Mouse (Mus musculus): ENCODE measurements around the gene Mmp7.
A peak's percentile ranks its signal among the peaks of the same experiment; 100 is the strongest.

The Mmp7 gene

GRCm38 (mm10) chr9:7691790-7692189, at the start of gene Mmp7:
TSS of gene Mmp7 (plus strand) at chr9:7692090.
- DNase-seq (ENCODE audit: low spot score in 2 of 2), result no peak

DNA sequence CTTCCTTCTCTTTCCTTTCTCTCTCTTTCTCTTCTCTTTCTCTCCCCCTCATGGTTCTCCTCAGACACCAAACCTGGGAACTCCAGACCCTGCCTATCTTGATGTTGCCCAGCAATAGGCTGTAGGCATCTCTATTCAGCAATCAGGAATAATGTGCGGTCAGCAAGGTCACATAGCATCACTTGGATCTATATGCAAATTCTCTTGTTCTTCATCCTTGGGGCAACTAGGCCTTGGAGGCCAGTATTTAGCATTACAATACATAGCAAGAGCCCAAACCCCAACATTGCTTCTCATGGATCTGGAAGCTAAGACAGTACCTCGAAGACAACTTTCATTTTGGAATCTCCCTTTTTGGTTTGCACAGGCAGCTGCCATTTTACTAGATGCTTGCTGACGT, 44.0 kb upstream of the Mmp7 start:
- no peak for DNase-seq (ENCODE audit: low spot score in 2 of 2)

GRCm38 (mm10) chr9:7650397-7651180, 41.3 kb upstream of the Mmp7 start:
- no peak for DNase-seq (ENCODE audit: low spot score in 2 of 2)

DNA sequence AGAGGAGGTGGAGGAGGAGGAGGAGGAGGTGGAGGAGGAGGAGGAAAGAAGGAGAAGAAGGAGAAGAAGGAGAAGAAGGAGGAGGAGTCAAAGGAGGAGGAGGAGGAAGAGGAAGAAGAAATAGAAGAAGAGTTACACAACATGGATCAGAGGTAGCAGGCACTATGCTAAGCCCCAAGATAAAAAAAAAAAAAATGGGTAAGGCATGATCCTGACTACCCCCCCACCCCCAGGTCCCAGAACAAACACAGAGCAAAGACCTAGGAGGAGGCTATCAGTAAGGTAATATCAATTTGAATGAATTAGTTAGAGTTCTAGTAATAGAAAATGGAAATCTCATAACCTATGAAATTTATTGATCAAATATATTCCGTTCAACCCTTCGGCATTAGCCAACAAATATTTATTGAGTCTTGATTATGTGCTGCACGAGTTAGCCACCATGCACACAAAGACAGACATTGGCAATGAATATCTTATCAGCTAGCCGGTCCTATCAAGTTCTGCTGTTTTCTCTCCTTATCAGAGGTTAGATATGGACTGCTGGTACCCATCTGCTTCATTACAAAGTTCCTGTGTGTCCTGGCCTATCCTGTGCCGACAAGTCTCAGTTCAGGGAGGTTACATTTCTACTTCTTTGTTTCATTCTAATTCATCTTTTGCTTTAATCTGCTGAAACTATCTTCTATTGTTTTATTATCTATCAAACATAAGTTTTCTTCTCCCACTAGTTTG, 39.4 kb upstream of the Mmp7 start:
- no peak for DNase-seq (ENCODE audit: low spot score in 2 of 2)

DNA sequence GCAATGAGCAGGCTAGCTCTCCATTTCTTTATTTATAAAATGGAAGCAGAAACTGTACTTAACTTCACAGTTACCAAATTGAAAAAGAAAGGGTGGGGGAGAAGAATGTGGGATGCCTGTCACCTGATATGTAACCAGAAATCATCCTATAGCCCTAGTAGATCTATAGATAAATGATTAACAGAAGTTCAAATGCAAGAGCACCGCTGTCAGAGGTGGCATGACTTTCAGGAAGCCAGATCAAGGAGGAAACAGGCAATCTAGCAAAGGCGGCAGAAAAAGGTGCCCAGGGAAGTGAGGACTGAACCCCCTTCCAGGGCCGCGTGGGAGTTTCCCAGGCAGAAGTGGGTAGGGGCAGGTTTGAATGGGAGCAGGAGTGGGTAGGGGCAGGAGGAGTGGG, 33.9 kb upstream of the Mmp7 start:
- DNase-seq (ENCODE audit: low spot score in 2 of 2), result no peak

DNA sequence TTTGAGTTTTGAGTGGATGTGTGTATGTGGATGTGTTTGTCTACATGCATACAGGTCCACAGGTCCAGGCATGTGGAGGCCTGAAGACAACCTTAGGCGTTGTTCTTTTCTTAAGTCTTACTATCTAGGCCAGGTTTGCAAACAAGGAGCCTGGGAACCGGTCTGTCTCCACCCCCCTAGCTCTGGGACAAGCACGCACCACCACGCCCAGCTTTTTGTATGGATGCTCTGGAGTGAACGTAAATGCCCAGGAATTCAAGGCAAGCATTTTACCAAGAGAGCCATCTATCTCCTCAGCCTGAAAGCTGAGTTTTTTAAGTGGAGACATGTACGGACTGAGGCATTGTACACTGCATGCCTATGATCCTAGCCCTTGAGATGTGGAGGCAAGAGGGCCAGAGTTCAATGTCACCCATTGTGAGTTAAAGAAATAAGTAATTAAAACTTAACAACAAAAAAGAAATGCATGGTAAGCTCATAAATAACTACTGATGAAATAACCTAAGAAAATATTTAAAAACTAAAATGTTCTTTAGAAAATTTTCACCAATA, 32.3 kb upstream of the Mmp7 start:
- no peak for DNase-seq (ENCODE audit: low spot score in 2 of 2)

- no peak for DNase-seq (ENCODE audit: low spot score in 2 of 2)
These were observed 30.5 kb upstream of the Mmp7 start for GRCm38 (mm10) chr9:7661371-7661770.

GRCm38 (mm10) chr9:7669674-7670073, 22.2 kb upstream of the Mmp7 start:
- no peak for DNase-seq (ENCODE audit: low spot score in 2 of 2)

DNA sequence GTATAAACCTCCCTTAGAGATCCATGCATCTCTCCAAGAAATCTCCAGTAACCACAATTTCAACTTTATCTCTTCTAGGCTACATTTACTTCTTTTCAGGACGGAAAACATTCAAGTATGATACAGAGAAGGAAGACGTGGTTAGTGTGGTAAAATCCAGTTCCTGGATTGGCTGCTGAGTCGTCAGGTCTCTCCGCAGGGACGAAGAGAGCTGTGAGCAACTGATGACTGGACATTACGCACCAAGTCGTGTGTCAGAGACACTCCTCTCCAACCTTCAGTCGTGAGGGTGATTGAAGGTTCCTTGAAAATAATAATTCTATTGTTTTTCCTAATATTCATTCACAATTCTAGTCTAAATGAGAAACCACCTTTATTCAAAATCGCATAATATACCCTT, 18.9 kb upstream of the Mmp7 start:
- DNase-seq (ENCODE audit: low spot score in 2 of 2), result no peak

DNA sequence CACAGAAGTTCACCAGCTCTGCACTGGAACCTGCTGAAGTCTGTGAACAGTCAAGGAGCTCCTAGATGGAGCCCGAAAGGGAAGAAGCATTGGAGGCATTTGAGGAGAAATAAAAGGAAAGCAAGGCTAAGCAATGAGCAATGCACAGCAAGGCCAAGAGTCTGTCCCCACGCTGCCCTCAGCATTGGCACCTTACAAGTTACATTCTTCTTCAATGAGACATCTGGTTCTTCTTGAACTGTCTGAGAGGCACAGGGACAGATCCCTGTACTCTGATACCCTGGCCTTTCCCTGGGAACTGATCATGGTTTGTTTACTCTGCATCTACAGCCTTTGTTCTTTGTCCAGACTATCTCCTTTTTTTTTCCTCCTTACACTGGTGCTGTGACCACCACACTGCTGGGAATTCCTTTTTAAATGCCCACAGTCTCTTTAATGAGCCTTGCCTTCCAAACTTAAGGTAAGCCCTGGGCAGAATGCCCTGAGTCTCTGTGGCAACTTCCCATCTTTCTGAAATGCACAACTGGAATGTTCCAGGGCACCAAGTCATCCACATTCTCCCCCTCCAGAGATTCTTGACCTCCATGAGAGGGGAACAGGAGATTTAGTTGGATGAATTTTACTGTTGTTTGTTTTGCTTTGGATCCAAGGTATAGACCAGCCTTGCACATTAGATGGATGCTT, 13.6 kb upstream of the Mmp7 start:
- DNase-seq (ENCODE audit: low spot score in 2 of 2), result no peak

DNA sequence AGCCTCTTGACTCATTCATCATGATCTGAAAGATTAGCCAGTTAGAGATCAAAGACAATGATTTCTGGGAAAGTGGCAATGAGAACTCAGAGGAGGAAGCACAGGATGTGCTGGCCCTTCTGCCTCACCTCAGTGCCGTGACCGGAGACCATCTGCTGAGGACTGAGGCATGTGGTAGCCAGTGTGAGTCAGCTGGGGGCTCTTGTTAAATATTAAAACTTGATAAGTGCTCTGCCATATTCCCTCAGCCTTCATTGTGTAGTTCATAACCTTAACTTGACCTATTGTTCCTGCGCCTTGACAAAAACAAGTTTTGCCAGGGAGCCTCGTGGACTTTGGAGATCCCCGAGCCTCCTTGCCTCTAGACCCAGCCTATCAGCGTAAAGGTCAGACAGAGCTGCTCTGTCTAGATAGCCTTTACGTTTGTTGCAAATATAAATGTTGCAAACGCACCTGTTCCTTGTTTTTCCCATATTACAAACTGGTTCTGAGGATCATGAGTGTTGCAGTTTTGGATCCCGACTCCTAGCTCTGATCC, 9.7 kb upstream of the Mmp7 start:
- no peak for DNase-seq (ENCODE audit: low spot score in 2 of 2)

DNA sequence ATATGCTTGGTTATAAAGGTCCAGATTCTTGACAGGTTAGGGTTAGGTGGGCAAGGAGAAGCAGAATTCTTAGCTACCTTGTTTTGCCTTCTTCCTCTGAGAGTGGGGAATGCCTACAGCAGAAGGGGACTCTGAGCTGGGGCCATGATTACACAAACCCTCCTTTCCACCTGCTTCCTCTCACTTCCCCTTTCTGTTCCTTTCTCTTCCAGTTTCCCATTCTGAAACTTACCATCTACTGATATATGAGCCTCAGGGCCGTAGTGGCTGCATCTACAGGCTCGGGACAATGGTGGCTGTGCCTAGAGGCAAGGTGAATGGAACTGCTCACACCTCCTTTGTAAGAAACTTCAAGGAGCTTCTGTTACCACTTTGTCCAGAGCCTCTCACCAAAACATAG, 5.9 kb upstream of the Mmp7 start:
- DNase-seq (ENCODE audit: low spot score in 2 of 2), result no peak

DNA sequence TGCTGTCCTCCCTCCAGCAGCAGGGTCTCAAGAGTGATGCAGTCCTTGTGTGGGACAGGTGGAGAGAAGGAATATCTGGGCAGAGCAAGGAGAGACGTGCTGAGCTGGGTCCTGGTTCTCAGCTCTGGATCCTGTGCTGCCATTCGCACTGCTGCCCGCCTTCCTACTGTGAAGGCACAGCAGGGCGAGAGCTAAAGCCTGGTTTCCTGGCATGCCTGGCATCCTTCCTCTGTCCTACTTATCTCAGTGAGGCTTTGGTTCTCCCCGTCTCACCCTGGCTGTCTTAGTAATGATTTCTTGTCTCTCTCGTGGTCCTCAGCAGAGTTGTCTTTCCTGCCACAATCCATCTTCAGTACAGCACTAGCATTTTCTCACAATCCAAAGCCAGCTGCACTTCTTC, 2.1 kb upstream of the Mmp7 start:
- no peak for DNase-seq (ENCODE audit: low spot score in 2 of 2)

DNA sequence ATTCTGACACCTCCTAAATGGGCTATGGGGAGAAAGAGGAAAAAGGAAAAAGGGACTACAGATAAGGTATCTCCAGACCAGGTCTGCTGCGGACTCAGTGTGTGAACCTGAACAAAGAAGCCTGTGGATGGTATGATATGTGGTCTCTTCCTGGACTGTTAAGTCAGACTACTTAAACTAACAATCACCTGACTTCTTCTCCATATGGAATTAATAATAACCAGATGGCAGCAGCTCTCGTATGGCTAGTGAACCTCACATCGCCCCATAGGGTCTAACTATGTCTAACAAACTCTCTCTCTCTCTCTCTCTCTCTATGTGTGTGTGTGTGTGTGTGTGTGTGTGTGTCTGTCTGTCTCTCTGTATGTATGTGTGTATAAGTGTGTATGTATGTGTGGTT, 2.1 kb downstream of the Mmp7 start:
- no peak for DNase-seq (ENCODE audit: low spot score in 2 of 2)

- DNase-seq (ENCODE audit: low spot score in 2 of 2), result no peak
These were observed 3.8 kb downstream of the Mmp7 start for GRCm38 (mm10) chr9:7695646-7696045.

DNA sequence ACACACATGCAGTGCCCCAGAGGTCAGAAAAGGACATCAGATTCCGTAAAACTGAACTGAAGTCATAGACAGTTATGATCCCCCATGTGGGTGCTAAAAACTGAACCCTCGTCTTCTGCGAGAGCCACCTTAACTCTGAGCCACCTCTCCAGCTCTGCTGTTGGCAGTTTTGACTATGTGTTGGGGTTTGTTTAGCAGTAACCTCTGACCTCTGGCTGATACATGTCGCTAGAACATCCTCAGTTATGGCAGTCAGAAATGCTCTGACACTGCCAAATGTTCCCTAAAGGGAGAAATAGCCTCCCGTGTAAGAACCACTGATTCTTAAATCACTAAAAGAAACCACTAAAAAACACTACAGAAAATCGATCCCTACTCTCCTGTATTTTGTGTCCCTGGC, 16.8 kb downstream of the Mmp7 start:
- DNase-seq (ENCODE audit: low spot score in 2 of 2), result no peak

DNA sequence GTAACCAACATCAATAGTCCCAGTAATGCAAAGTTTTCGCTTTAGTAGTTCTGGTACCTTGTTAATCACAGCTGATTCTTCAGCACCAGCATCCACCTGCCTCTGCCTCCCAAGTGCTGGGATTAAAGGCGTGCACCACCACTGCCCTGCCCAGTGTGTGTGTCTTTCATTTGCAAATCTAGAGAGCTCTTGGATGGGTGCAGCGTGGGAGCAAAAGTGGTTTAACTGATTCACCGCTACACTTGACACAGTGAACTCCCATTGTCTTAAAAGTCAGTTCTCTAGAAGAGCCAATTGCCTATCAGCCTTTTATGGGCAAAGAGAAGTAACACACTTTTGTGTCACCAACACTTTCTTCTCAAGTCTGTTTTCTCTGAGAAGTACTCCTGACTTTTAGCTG, 19.3 kb downstream of the Mmp7 start:
- DNase-seq (ENCODE audit: low spot score in 2 of 2), result no peak

DNA sequence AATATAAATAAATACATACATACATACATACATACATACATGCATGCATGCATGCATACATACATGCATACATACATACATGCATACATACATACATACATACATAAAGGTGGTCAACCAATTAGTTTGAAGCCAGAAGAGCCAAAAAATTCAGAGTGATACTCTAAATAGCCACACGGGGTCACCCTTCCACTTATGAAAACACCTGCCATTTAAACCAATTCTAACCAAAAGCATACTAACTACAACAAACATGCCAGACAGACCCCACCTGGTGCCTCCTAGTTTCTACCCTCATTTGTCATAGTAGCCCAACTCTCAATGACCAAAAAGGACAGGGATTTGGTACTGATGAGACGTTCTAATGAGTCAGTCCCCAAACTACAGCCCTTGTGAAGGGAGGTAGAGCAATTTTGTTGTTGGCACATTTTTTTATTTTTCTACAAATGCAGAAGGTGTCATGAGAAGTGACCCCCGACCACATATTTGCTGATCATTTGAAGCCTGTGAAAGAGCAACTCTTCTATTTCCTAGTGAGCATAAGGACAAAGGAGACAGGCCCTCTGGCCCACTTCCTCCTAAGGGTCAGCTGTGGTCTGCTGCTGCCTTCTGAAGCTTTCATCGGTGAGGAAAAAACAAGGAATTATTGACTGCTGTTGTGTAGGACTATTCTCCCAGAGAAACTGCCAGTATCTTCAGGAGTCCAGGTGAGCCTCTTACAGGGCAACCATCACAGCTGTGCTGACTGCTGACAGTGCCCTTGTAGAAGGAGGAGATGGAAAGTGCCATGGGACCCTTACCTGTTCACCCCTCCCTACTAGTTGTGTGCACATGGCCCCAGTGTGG, 22.4 kb downstream of the Mmp7 start:
- peak in 1 of 2 experiments; percentile 26 for DNase-seq (ENCODE audit: low spot score in 2 of 2)

DNA sequence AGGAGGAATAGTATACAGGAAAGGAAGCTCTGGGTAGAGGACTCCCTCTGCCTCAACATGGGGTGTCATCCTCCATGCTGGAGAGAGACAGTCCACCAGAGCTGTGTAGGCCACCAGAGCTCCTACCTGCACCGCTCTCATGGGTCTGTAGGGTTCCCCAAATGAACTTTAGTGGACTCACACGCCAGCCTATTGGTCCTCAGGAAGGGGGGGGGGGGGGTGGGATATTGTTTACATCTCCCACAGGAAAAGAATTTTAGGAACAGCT, 23.0 kb downstream of the Mmp7 start:
- DNase-seq (ENCODE audit: low spot score in 2 of 2), result no peak

DNA sequence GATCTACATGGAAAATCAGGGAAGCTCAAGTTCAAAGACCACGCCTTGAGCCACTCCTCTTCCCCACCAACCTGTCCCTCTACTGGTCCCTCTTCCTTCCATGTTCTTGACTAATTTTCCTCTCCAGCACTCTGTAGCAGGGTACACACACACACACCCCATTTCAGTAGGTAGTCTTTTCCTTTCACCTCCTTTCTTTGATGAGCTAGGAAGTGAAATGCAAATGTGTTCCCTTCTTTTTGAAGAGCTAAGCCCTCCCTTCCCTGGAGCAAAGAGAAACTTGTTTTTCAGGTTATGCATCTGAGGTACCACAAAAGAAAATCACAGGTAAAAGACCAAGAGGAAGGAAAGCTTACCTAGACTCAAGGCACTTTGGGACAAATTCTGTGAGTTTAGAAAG, 29.7 kb downstream of the Mmp7 start:
- DNase-seq (ENCODE audit: low spot score in 2 of 2), result no peak

- no peak for DNase-seq (ENCODE audit: low spot score in 2 of 2)
These were observed 37.1 kb downstream of the Mmp7 start for GRCm38 (mm10) chr9:7728997-7729396.

DNA sequence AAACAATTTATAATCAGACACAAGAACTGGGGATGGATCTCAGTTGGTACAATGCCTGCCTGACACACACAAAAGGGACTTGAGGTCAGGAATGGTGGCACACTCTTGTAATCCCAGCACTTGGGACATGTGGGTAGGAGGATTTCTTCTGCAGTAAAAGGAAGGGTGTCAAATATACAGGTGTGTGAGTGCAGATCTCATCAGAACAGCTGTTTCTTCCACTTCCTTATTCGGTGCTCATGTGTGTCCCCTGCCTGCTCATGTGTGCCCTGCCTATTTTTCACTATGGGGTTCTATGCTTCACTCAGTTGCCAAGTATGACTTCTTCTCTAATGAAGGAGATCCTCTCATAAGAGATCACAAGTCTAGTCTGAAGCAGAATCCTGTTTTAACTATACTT, 50.8 kb downstream of the Mmp7 start:
- DNase-seq (ENCODE audit: low spot score in 2 of 2), result no peak

Measured in frontal cortex, postnatal 14 days (tissue).